Mouse (Mus musculus) fat pad, adult 2 months (tissue): Measurements from ENCODE around the gene M6pr.
"Not testable (repeated sequence)": the region's sequence is repeated elsewhere in the genome, so short reads cannot be mapped to it uniquely, and the experiment has no call there.

Experiments
- DNase-seq: peaks from one replicate; pipeline ENCODE4 v3.0.0-alpha.2; 2011; ENCODE audit warnings: low read depth, low spot score; ENCODE audit errors: extremely low read depth

M6pr gene

GRCm38 (mm10) chr6:122340349-122341000 is 32.0 kb downstream of the M6pr start, which contains the start of gene Phc1:
TSS of gene Phc1 (minus strand) at chr6:122340561.
- DNase-seq, result peak; percentile 50

- peak; percentile 92 for DNase-seq
Observed at GRCm38 (mm10) chr6:122341038-122341810, 32.7 kb downstream of the M6pr start.

- no peak for DNase-seq
Observed at GRCm38 (mm10) chr6:122342125-122342524, 33.6 kb downstream of the M6pr start.

- no peak for DNase-seq
Observed at GRCm38 (mm10) chr6:122343719-122344118, 35.2 kb downstream of the M6pr start.

GRCm38 (mm10) chr6:122344386-122345116 is 36.0 kb downstream of the M6pr start:
- no peak for DNase-seq

GRCm38 (mm10) chr6:122345731-122346130 is 37.2 kb downstream of the M6pr start:
- DNase-seq, result no peak

- no peak for DNase-seq
Observed at GRCm38 (mm10) chr6:122346399-122346798, 37.9 kb downstream of the M6pr start.

- not testable (repeated sequence) for DNase-seq
Observed at GRCm38 (mm10) chr6:122347326-122347725, 38.8 kb downstream of the M6pr start.

GRCm38 (mm10) chr6:122355909-122356308 is 47.4 kb downstream of the M6pr start:
- DNase-seq, result no peak

- DNase-seq, result no peak
Observed at GRCm38 (mm10) chr6:122357089-122357488, 48.6 kb downstream of the M6pr start.

- no peak for DNase-seq
Observed at GRCm38 (mm10) chr6:122365706-122366105, 57.2 kb downstream of the M6pr start.

GRCm38 (mm10) chr6:122366287-122366686 is 57.8 kb downstream of the M6pr start:
- no peak for DNase-seq

- DNase-seq, result no peak
Observed at GRCm38 (mm10) chr6:122366976-122367375, 58.5 kb downstream of the M6pr start.
